Mouse (Mus musculus): ENCODE data around the gene Pir. TPM values are rescaled to one million over a fixed set of nuclear protein-coding genes. Genes with fewer than 3 reads are reported as not detected.

The Pir gene
- polyA plus RNA-seq, 1 experiment: 3.5 TPM

DNA sequence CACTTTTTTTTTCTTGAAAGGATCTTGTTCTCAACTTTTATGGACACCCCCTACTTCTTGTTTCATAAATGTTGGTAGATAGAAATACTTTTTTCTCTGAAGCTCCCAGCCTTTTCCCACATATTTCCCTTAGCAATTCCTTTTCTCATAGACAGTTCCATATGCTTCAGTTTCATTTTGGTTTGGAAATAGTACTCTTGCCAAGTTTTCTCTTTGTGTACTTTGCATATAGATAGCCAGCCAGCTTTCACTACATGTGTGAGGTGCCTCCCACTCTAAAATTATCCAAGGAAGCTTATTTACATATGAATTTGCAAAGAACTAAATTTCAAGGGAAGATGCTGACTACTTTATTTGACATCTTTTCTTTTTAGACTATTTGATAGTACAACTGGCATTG, 148.8 kb downstream of the Pir start:
- TF ChIP-seq GATA1 (IDR thresholded peaks at IDR 0.05; ENCODE audit: borderline replicate concordance, low read length) (no peak), FLI1 (IDR thresholded peaks at IDR 0.05; ENCODE audit: low read length) (no peak)
- Histone ChIP-seq H3K27me3 (replicated peaks) (peaks cover 4% of the 10 kb centered on the region), H3K4me1 (peaks cover 12% of the 10 kb centered on the region), H3K4me3 (replicated peaks) (no peak overlapping the region), H3K36me3 (replicated peaks; ENCODE audit: low read length) (peaks cover 7% of the 10 kb centered on the region), H3K9me3 (no peaks in the 10 kb centered on the region)

DNA sequence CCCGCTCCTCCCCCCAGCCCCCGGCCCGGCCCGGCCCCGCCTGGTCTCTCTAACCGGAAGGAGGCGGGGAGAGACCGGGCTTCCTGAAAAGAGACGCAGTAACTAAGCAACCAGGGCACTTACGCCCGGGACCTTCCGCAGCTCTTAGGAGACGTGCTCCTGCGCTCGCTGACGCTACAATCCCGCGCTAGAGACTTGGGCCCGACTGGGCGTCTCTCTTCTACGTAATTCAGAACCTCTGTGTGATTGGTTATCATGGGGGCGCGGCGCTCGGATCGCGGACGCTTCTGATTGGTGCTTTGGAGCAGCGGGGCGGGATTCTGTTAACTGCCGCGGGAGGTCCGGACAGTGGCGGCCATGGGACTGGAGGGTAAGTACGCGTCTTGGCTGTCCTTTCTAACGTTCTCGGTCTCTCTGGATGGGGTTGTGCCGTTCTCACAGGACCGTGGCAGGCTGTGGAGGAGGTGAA, 150.3 kb downstream of the Pir start, which contains the start of gene Piga:
TSS of gene Piga (plus strand) at position 317 of the 469 bp plus-strand sequence.
- Histone ChIP-seq H3K9me3 (no peaks in the 10 kb centered on the region), H3K4me3 (replicated peaks) (peak within 1 kb of the TSS; percentile 94), H3K36me3 (replicated peaks; ENCODE audit: low read length) (peaks cover 20% of the 10 kb centered on the region), H3K27me3 (replicated peaks) (peaks cover 2% of the 10 kb centered on the region), H3K4me1 (peaks cover 17% of the 10 kb centered on the region)
- no peak for TF ChIP-seq GATA1 (IDR thresholded peaks at IDR 0.05; ENCODE audit: borderline replicate concordance, low read length)
- no peak for TF ChIP-seq FLI1 (IDR thresholded peaks at IDR 0.05; ENCODE audit: low read length)

DNA sequence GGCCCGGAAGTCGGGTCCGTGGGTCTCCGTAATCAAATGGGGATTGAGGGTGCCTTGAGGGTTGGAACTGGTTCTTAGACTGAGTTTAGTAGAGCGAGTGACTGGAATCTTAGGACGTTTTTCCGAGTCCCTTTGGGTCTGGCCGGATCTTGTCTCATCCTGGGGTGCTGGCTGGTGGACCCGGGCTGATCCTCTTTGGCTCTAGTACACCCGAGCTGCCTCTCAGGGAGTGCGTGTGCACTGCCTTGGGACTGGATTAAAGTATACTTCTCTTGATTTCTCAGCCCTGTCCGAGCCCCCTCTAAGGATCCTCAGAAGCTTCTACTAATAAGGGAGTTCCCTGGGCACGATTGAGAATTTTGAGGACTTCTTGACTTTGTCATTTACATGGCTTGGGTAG, 150.8 kb downstream of the Pir start:
- H3K9me3 ChIP-seq: no peaks in the 10 kb centered on the region
- H3K4me1 ChIP-seq: peaks cover 22% of the 10 kb centered on the region
- TF ChIP-seq GATA1 (IDR thresholded peaks at IDR 0.05; ENCODE audit: borderline replicate concordance, low read length) (no peak), FLI1 (IDR thresholded peaks at IDR 0.05; ENCODE audit: low read length) (no peak)
- peaks cover 2% of the 10 kb centered on the region for H3K27me3 ChIP-seq (replicated peaks)
- peaks cover 20% of the 10 kb centered on the region for H3K36me3 ChIP-seq (replicated peaks; ENCODE audit: low read length)
- peak overlapping the region; percentile 94 for H3K4me3 ChIP-seq (replicated peaks)

DNA sequence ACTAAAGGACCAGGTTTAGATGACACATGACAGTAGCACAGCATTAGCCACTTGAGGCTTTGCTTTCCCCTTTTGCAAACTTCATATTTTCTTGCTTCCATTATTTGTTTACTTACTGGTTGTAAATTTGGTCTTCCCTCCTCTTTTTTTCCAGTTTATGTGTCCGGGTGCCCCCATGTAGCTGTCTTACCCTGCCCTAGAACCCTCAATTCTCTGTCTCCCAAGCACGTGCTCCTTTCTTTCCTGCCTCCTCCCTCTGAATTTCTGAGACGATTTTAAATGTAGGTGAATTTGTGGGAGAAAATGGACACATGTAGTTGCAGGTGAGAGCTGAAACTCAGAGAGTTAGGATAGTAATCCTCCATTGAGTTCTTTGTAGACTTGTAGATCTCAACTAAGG, 151.3 kb downstream of the Pir start:
- Histone ChIP-seq H3K36me3 (replicated peaks; ENCODE audit: low read length) (peaks cover 23% of the 10 kb centered on the region), H3K4me1 (peaks cover 27% of the 10 kb centered on the region), H3K4me3 (replicated peaks) (peak overlapping the region; percentile 94), H3K9me3 (no peaks in the 10 kb centered on the region), H3K27me3 (replicated peaks) (peaks cover 2% of the 10 kb centered on the region)
- TF ChIP-seq FLI1 (IDR thresholded peaks at IDR 0.05; ENCODE audit: low read length) (no peak), GATA1 (IDR thresholded peaks at IDR 0.05; ENCODE audit: borderline replicate concordance, low read length) (no peak)

Other genes starting within 250 kb of the Pir start
- 0.12 TPM in 1 of 2 replicates, not detected in the other for gene Car5b, start 241.4 kb upstream of the Pir start, polyA plus RNA-seq (2012; ENCODE audit: insufficient read depth, low replicate concordance)
- gene Siah1b, start 192.9 kb upstream of the Pir start, polyA plus RNA-seq (2012; ENCODE audit: insufficient read depth, low replicate concordance): 7.4 and 10.4 TPM in 2 replicates
- gene Cltrn, start 180.5 kb upstream of the Pir start, polyA plus RNA-seq (2012; ENCODE audit: insufficient read depth, low replicate concordance): not detected in 2 replicates
- gene Ace2, start 130.0 kb upstream of the Pir start, polyA plus RNA-seq (2012; ENCODE audit: insufficient read depth, low replicate concordance): 0.02 TPM in 1 of 2 replicates, not detected in the other
- gene Bmx, start 11.2 kb upstream of the Pir start, polyA plus RNA-seq (2012; ENCODE audit: insufficient read depth, low replicate concordance): not detected in 2 replicates
- not detected in 2 replicates for gene Vegfd, start 104.0 kb downstream of the Pir start, polyA plus RNA-seq (2012; ENCODE audit: insufficient read depth, low replicate concordance)
- 0.36 TPM in 1 of 2 replicates, not detected in the other for gene Piga, start 150.4 kb downstream of the Pir start, polyA plus RNA-seq (2012; ENCODE audit: insufficient read depth, low replicate concordance)
- not detected in 2 replicates for gene Asb11, start 167.6 kb downstream of the Pir start, polyA plus RNA-seq (2012; ENCODE audit: insufficient read depth, low replicate concordance)
- gene Asb9, start 237.0 kb downstream of the Pir start, polyA plus RNA-seq (2012; ENCODE audit: insufficient read depth, low replicate concordance): not detected in 2 replicates